Mouse (Mus musculus): ENCODE results near the gene Acap3. TPM values are rescaled to one million over a fixed set of nuclear protein-coding genes. Genes with fewer than 3 reads are reported as not detected.

Acap3 gene
- polyA plus RNA-seq, 1 experiment from 2014 or later, result 2.8 TPM

GRCm38 (mm10) chr4:155895216-155895615, 3.6 kb downstream of the Acap3 start:
- DNase-seq (no peak), ATAC-seq (no peak)
- Histone ChIP-seq H3K4me1 (ENCODE audit: insufficient read depth) (peaks cover 43% of the 10 kb centered on the region), H3K4me2 (ENCODE audit: low read depth, low read length) (peak overlapping the region; percentile 99), H3K4me3 (ENCODE audit: low read depth, low read length) (no peak overlapping the region), H3K9me3 (ENCODE audit: low read length) (no peaks in the 10 kb centered on the region), H3K36me3 (replicated peaks; ENCODE audit: insufficient read depth, low read length) (peaks cover 29% of the 10 kb centered on the region), H3K27me3 (ENCODE audit: insufficient read depth, low read length) (no peaks in the 10 kb centered on the region), H3K9ac (replicated peaks) (no peak overlapping the region), H3K27ac (ENCODE audit: low read depth) (no peak overlapping the region)
- 58% methylated on average over 6 of the region's 6 CpGs for WGBS (ENCODE audit: insufficient replicate concordance)
- no peak for TF ChIP-seq CTCF (IDR thresholded peaks at IDR 0.05; ENCODE audit: low read depth)
- no peak for TF ChIP-seq EP300 (IDR thresholded peaks at IDR 0.05; ENCODE audit: low read depth)

- no peak overlapping the region for H3K4me2 ChIP-seq (ENCODE audit: low read depth, low read length)
- no peak for DNase-seq
- H3K27ac ChIP-seq (ENCODE audit: low read depth), result no peak overlapping the region
- ATAC-seq, result no peak
- H3K9ac ChIP-seq (replicated peaks), result no peak overlapping the region
- TF ChIP-seq EP300 (IDR thresholded peaks at IDR 0.05; ENCODE audit: low read depth) (no peak), CTCF (IDR thresholded peaks at IDR 0.05; ENCODE audit: low read depth) (no peak)
- H3K27me3 ChIP-seq (ENCODE audit: insufficient read depth, low read length), result no peaks in the 10 kb centered on the region
- WGBS (ENCODE audit: insufficient replicate concordance), result 80% methylated on average over 4 of the region's 4 CpGs
- no peaks in the 10 kb centered on the region for H3K9me3 ChIP-seq (ENCODE audit: low read length)
- H3K4me3 ChIP-seq (ENCODE audit: low read depth, low read length), result no peak overlapping the region
- peaks cover 31% of the 10 kb centered on the region for H3K36me3 ChIP-seq (replicated peaks; ENCODE audit: insufficient read depth, low read length)
- H3K4me1 ChIP-seq (ENCODE audit: insufficient read depth), result peaks cover 37% of the 10 kb centered on the region
These were observed 4.2 kb downstream of the Acap3 start for GRCm38 (mm10) chr4:155895826-155896225.

- Histone ChIP-seq H3K4me2 (ENCODE audit: low read depth, low read length) (no peak overlapping the region), H3K27me3 (ENCODE audit: insufficient read depth, low read length) (no peaks in the 10 kb centered on the region), H3K36me3 (replicated peaks; ENCODE audit: insufficient read depth, low read length) (peaks cover 31% of the 10 kb centered on the region), H3K27ac (ENCODE audit: low read depth) (no peak overlapping the region), H3K9me3 (ENCODE audit: low read length) (no peaks in the 10 kb centered on the region), H3K9ac (replicated peaks) (no peak overlapping the region), H3K4me3 (ENCODE audit: low read depth, low read length) (no peak overlapping the region), H3K4me1 (ENCODE audit: insufficient read depth) (peaks cover 32% of the 10 kb centered on the region)
- TF ChIP-seq EP300 (IDR thresholded peaks at IDR 0.05; ENCODE audit: low read depth), result no peak
- TF ChIP-seq CTCF (IDR thresholded peaks at IDR 0.05; ENCODE audit: low read depth), result no peak
- DNase-seq (no peak), ATAC-seq (no peak)
- WGBS (ENCODE audit: insufficient replicate concordance), result 94% methylated on average over 12 of the region's 12 CpGs
These were observed 4.8 kb downstream of the Acap3 start for GRCm38 (mm10) chr4:155896461-155896860.

GRCm38 (mm10) chr4:155898318-155898717, 6.7 kb downstream of the Acap3 start:
- H3K4me2 ChIP-seq (ENCODE audit: low read depth, low read length), result no peak overlapping the region
- no peaks in the 10 kb centered on the region for H3K9me3 ChIP-seq (ENCODE audit: low read length)
- peaks cover 43% of the 10 kb centered on the region for H3K36me3 ChIP-seq (replicated peaks; ENCODE audit: insufficient read depth, low read length)
- TF ChIP-seq EP300 (IDR thresholded peaks at IDR 0.05; ENCODE audit: low read depth), result no peak
- no peak for TF ChIP-seq CTCF (IDR thresholded peaks at IDR 0.05; ENCODE audit: low read depth)
- no peak overlapping the region for H3K27ac ChIP-seq (ENCODE audit: low read depth)
- H3K27me3 ChIP-seq (ENCODE audit: insufficient read depth, low read length), result no peaks in the 10 kb centered on the region
- 94% methylated on average over 2 of the region's 2 CpGs for WGBS (ENCODE audit: insufficient replicate concordance)
- peaks cover 25% of the 10 kb centered on the region for H3K4me1 ChIP-seq (ENCODE audit: insufficient read depth)
- H3K4me3 ChIP-seq (ENCODE audit: low read depth, low read length), result no peak overlapping the region
- no peak for ATAC-seq
- DNase-seq, result no peak
- H3K9ac ChIP-seq (replicated peaks), result no peak overlapping the region

GRCm38 (mm10) chr4:155899355-155899754, 7.7 kb downstream of the Acap3 start:
- ATAC-seq (no peak), DNase-seq (no peak)
- Histone ChIP-seq H3K36me3 (replicated peaks; ENCODE audit: insufficient read depth, low read length) (peaks cover 47% of the 10 kb centered on the region), H3K4me1 (ENCODE audit: insufficient read depth) (peaks cover 15% of the 10 kb centered on the region), H3K9me3 (ENCODE audit: low read length) (no peaks in the 10 kb centered on the region), H3K4me3 (ENCODE audit: low read depth, low read length) (no peak overlapping the region), H3K9ac (replicated peaks) (no peak overlapping the region), H3K27ac (ENCODE audit: low read depth) (no peak overlapping the region), H3K4me2 (ENCODE audit: low read depth, low read length) (no peak overlapping the region), H3K27me3 (ENCODE audit: insufficient read depth, low read length) (no peaks in the 10 kb centered on the region)
- 86% methylated on average over 7 of the region's 7 CpGs for WGBS (ENCODE audit: insufficient replicate concordance)
- TF ChIP-seq CTCF (IDR thresholded peaks at IDR 0.05; ENCODE audit: low read depth), result no peak
- no peak for TF ChIP-seq EP300 (IDR thresholded peaks at IDR 0.05; ENCODE audit: low read depth)

- no peak for DNase-seq
These were observed 9.6 kb downstream of the Acap3 start for GRCm38 (mm10) chr4:155901205-155901604.

GRCm38 (mm10) chr4:155903246-155903645, 11.6 kb downstream of the Acap3 start:
- H3K27me3 ChIP-seq (ENCODE audit: insufficient read depth, low read length), result no peaks in the 10 kb centered on the region
- no peak for DNase-seq

More at GRCm38 (mm10) chr4:155901205-155901604, 9.6 kb downstream of the Acap3 start:
- Histone ChIP-seq H3K4me3 (ENCODE audit: low read depth, low read length) (no peak overlapping the region), H3K36me3 (replicated peaks; ENCODE audit: insufficient read depth, low read length) (peaks cover 46% of the 10 kb centered on the region), H3K27ac (ENCODE audit: low read depth) (no peak overlapping the region), H3K4me2 (ENCODE audit: low read depth, low read length) (no peak overlapping the region), H3K27me3 (ENCODE audit: insufficient read depth, low read length) (no peaks in the 10 kb centered on the region), H3K9ac (replicated peaks) (no peak overlapping the region), H3K9me3 (ENCODE audit: low read length) (no peaks in the 10 kb centered on the region), H3K4me1 (ENCODE audit: insufficient read depth) (no peaks in the 10 kb centered on the region)
- no peak for TF ChIP-seq EP300 (IDR thresholded peaks at IDR 0.05; ENCODE audit: low read depth)
- no peak for TF ChIP-seq CTCF (IDR thresholded peaks at IDR 0.05; ENCODE audit: low read depth)
- no peak for ATAC-seq
- WGBS (ENCODE audit: insufficient replicate concordance), result 80% methylated on average over 3 of the region's 3 CpGs

More at GRCm38 (mm10) chr4:155903246-155903645, 11.6 kb downstream of the Acap3 start:
- H3K27ac ChIP-seq (ENCODE audit: low read depth), result no peak overlapping the region
- no peaks in the 10 kb centered on the region for H3K9me3 ChIP-seq (ENCODE audit: low read length)
- no peak for ATAC-seq
- H3K9ac ChIP-seq (replicated peaks), result no peak overlapping the region
- H3K4me1 ChIP-seq (ENCODE audit: insufficient read depth), result no peaks in the 10 kb centered on the region
- peaks cover 36% of the 10 kb centered on the region for H3K36me3 ChIP-seq (replicated peaks; ENCODE audit: insufficient read depth, low read length)
- no peak overlapping the region for H3K4me2 ChIP-seq (ENCODE audit: low read depth, low read length)
- TF ChIP-seq EP300 (IDR thresholded peaks at IDR 0.05; ENCODE audit: low read depth), result no peak
- no peak for TF ChIP-seq CTCF (IDR thresholded peaks at IDR 0.05; ENCODE audit: low read depth)
- no peak overlapping the region for H3K4me3 ChIP-seq (ENCODE audit: low read depth, low read length)
- 96% methylated on average over 13 of the region's 13 CpGs for WGBS (ENCODE audit: insufficient replicate concordance)

Measured in liver, postnatal 0 days (tissue).